Mouse (Mus musculus) left cerebral cortex, postnatal 25 days (tissue): ENCODE measurements around the gene Sh3d21. TPM values are rescaled to one million over a fixed set of nuclear protein-coding genes. Genes with fewer than 3 reads are reported as not detected.

ENCODE experiments used
- DNase-seq, 2 experiments: peaks; one replicate each; pipeline ENCODE4 v3.0.0; 2022; ENCODE audit warnings: low spot score in 2 of 2, mixed read lengths in 1 of 2
- intact Hi-C: fragments of 180-260 bp; cut with DNase I; formaldehyde crosslinking; loops from one replicate; pipeline ENCODE4 v1.15.1; 2025
- total RNA-seq, 2 experiments: library from RNA; stranded (reverse); gene quantifications; 2 replicates each; pipeline ENCODE4 v1.2.3; 2021

The Sh3d21 gene
- total RNA-seq = under 1 TPM; 0.27 to 0.69 TPM

DNA sequence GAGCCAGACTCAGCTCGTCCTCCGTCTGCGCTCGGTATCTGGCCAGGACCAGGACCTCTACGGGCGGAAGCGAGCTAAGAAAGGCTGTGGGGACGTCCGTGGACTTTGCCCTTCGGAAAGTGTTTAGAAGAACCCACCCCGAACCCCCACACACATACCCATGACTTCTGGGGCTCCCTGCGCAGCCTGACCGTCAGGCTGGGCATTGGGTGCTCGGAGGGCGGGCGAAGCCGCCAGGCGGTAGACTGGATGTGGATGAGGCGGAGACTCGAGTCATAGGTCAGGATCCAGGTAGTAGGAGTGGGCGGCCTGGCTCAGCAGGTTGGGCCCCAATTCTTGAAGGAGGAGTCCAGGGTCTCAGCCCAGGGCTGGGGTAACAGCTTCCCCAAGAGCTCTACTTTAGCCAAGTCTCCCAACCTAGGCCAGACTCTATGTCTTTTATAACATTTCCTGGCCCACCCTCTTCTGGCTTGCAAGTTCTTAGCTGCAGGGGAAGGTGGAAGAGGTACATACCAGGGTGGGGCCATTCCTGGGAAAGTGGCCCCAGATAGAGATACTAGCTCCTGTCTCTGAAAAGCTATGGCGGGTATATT, at the start of gene Sh3d21:
Sh3d21 (minus strand) TSS at position 425 of the 593 bp plus-strand sequence.
- intact Hi-C loops = no loop called here
- no peak for DNase-seq

GRCm38 (mm10) chr4:126207081-126207480, 43.8 kb upstream of the Sh3d21 start:
- intact Hi-C loops = no loop called here
- DNase-seq = no peak

GRCm38 (mm10) chr4:126205386-126205785, 42.1 kb upstream of the Sh3d21 start:
- intact Hi-C loops = no loop called here

DNA sequence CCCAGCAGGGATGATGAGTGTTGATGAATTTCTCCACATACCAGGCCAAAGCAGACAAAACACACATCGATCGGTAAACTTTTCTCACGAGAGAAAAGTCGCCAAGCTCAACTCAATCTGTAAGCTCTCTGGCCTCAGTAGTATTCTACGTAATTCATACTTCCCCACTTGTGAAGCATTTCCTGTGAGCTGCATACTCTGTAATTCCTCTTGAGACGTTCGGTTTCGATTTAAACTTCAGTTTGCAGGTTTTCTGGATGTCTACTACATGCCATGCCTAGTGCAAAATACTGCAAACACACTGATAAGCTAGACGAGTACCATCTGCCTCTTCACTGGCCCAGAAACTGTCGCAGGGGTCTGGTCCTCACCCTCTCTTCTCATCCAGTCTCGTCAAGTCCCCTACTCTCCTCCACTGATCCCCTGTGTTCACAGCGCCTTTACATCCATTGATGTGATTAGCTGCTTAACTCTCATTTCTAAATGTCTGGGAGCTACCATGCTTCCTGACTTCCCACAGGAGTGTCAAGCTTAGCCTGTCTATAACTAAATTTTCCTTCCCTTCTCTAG, 41.5 kb upstream of the Sh3d21 start:
- intact Hi-C loops = loop anchor here (5.0 kb wide), 1 partner anchor 548 kb away; the partner anchor contains the start of genes AU040320 and Ncdn
- no peak for DNase-seq

More at GRCm38 (mm10) chr4:126205386-126205785, 42.1 kb upstream of the Sh3d21 start:
- no peak for DNase-seq

DNA sequence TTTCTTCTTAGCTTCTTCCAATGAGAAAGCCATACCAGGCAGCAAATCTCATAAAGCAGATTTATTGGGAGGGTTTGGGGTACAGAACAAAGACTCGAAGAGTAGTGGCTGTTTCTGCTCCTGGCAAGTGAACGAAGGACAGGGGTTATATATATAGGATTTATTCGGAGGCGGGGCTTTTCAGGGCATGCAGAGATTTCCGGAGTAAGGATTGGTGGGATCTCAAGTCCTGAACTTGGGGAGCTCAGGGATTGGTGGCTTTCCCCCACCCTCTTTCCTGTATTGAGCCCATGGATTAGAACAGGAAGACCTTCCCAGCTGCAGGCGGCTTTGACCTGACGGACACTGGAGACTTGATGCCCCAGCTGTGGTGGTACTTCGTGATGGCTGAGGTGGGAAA, 40.7 kb upstream of the Sh3d21 start:
- no peak for DNase-seq
- intact Hi-C loops = loop anchor here (5.0 kb wide), 1 partner anchor 548 kb away; the partner anchor contains the start of genes AU040320 and Ncdn

GRCm38 (mm10) chr4:126203336-126203895, 40.1 kb upstream of the Sh3d21 start:
- no peak for DNase-seq
- intact Hi-C loops = loop anchor here (5.0 kb wide), 1 partner anchor 549 kb away; the partner anchor contains the start of genes AU040320 and Ncdn

GRCm38 (mm10) chr4:126202303-126203181, 39.3 kb upstream of the Sh3d21 start, which contains the start of gene Thrap3:
TSS of gene Thrap3 (minus strand) at chr4:126202760.
- intact Hi-C loops = loop anchor here (5.0 kb wide), 1 partner anchor 550 kb away; the partner anchor contains the start of genes AU040320 and Ncdn
- peak; percentile 99 for DNase-seq

DNA sequence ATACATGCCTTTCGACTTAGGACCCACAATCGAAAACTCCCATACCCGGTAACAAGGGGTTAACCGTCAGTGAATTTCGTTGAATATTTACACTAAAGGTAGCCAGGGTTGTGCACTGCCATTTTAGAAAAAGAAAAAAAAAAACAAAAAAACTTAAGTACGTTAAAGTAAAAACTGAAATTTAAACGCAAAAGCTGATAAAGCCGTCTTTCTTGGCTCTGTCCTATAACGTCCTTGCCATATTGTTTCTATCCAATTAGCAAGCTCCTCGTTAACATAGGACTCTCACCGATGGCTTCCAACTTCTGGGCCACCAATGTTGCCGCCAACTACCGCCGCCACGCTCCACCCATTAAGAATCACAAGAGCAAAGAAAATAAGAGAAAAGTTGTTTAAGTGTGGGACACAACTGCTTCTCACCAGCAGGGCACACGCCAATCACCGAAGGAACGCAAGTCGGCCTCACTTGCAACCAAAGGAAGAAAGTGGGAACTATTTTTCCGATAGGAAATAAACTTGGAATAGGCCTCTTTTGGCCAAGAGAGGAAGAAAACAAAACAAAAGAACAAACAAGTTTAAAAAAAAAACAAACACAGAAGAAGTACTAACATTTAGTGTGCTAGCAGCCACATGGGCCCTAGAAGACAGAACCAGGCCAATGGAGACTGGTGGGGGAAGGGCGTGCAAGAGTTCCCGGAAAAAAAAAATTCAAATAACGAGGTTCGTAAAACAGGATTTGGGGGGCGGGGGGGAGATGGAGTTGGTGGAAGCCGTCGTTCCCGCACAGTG, 38.4 kb upstream of the Sh3d21 start:
- peak in 1 of 2 experiments; percentile 19 for DNase-seq
- intact Hi-C loops = loop anchor here (5.0 kb wide), 1 partner anchor 551 kb away; the partner anchor contains the start of genes AU040320 and Ncdn

DNA sequence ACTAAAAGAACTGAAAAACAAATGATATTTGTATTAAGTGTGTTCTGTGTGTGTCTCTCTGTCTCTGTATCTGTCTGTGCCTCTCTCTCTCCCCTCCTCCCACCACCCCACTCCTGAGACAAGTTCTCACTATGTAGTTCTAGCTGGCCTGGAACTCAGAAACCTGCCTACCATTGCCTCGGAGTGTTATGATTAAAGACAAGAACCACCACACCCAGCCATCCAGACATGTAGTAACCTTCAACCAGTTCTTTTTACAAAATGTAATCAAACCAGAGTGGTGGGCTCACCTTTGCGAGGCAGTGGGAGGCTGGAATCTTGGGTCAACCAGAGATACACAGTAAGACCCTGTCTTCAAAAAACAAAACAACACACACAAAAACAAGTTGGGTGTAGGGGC, 37.4 kb upstream of the Sh3d21 start:
- intact Hi-C loops = loop anchor here (5.0 kb wide), 1 partner anchor 552 kb away; the partner anchor contains the start of genes AU040320 and Ncdn
- DNase-seq = no peak

DNA sequence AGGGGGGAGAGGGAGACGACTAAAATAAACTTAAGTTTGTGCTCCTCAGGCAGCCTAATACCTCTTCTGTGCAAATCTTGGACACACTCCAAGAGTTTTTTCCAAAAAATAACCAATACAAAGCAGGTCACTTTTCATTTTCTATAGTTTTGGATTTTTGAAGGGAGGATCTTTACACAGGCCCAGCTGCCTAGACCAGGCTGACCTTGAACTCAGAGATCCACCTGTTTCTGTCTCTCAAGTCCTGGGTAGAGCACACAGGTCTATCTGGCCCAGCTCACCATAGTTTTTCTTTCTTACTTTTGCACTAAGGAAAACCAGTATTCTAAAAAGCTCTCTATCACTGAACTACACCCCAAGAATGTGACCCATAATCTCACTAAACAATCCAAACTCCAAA, 36.7 kb upstream of the Sh3d21 start:
- intact Hi-C loops = loop anchor here (5.0 kb wide), 1 partner anchor 552 kb away; the partner anchor contains the start of genes AU040320 and Ncdn
- no peak for DNase-seq

DNA sequence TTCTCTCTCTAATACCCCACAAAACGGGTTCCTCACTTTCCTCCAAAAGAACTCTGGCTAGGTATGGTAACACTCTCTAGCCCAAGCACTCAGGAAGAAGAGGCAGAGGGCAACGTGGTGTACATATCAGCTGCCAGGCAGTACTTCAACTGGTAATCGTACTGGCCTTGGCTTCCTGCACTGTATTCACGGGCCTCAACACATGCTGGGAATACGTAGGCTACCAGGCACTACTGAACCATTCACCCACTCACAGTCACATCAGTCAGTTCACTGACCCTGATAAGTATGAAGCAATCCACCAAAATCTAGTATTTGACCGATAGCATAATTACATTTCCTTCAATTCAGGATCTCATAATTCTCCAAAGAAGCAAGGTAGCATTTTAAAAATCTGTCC, 36.3 kb upstream of the Sh3d21 start:
- intact Hi-C loops = no loop called here
- no peak for DNase-seq

- DNase-seq = no peak
- intact Hi-C loops = no loop called here
Measured at GRCm38 (mm10) chr4:126197485-126197884, 34.2 kb upstream of the Sh3d21 start.

DNA sequence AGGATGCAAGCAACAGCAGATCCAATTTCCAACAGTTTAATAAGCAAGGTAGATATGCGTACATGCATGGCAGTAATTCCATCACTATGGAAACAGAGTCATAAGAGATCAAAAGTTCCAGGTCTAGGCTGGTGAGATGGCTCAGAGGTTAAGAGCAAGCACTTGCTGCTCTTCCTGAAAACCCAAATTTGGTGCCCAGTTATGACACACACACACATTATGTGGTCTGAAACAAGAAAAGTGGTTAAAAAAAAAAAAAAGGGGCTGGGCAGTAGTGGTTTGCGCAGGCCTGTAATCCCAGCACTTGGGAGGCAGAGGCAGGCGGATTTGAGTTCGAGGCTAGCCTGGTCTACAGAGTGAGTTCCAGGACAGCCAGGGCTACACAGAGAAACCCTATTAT, 31.6 kb upstream of the Sh3d21 start:
- intact Hi-C loops = no loop called here
- DNase-seq = no peak

DNA sequence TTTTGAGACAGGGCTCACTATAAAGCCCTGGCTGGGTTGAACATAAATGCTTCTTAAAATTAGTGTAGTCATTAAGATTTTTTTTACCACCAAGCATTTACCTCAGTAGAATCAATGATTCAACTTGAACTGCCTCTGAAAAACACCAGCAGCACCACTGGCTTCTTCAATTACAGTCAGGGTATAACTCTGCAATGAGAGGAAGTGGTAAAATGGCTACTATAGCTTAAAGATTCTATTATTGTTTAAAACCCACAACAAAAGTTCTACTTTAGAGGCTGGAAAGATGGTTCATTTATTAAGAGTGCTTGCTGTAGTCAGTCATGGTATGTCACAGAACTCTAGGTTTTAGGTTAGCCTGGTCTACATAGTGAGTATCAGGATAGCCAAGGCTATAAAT, 30.9 kb upstream of the Sh3d21 start:
- no peak for DNase-seq
- intact Hi-C loops = no loop called here

DNA sequence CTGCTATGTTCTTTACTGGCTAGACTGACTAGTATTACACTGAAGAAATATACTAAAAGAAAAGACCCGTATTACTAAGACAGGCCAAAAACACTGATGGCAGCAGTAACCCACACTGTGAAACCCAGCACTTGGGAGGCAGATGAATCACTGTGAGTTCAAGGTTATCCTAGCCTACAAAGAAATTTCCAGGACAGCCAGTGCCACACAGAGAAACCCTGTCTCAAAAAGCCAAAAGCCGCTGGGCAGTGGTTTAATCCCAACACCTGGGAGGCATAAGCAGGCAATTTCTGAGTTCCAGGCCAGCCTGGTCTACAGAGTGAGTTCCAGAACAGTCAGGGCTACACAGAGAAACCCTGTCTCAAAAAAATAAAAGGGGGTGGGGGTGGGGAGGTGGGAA, 27.3 kb upstream of the Sh3d21 start:
- intact Hi-C loops = no loop called here
- no peak for DNase-seq

GRCm38 (mm10) chr4:126187096-126187495, 23.8 kb upstream of the Sh3d21 start:
- no peak for DNase-seq
- intact Hi-C loops = no loop called here

- DNase-seq = no peak
- intact Hi-C loops = no loop called here
Measured at GRCm38 (mm10) chr4:126183034-126183433, 19.7 kb upstream of the Sh3d21 start.

DNA sequence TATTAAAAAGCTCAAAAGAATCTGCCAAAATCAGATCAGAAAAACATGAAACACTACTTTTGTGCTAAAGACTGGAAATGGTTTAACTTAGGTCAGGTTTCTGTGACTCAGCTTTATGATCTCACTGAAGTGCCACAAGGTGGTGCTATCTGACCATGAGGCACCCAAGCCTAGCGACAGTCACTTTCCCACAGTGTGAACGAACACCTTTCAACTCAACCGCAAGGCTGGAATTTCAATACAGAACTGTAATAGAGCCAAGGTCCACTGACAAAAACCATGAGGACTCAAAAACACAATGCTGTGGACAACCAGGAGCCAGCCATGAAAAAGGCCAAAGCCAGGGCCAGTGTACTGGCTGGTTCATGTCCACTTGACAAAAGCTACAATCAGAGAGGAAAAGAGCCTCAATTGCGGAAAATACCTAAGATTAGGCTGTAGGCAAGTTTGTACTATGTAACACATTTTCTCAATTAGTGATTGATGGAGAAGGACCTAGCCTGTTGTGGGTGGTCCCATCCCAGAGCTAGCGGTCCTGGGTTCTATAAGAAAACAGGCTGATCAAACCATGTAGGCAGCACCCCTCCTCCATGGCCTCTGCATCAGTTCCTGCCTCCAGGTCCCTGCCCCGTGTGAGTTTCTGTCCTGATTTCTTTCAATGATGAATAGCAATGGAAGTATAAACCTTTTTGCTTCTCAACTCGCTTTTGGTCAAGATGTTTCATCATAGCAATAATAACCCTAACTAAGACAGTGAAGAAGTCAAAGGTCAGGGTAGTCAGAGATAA, 18.1 kb upstream of the Sh3d21 start:
- intact Hi-C loops = loop anchor here (2.0 kb wide), 1 partner anchor 81 kb away; the partner anchor contains the start of gene Trappc3
- DNase-seq = peak; percentile 51 to 61
